Mouse (Mus musculus) cerebellum, postnatal 4 days (tissue): ENCODE measurements around the gene Tns1.
"Not testable (repeated sequence)": the region's sequence is repeated elsewhere in the genome, so short reads cannot be mapped to it uniquely, and the experiment has no call there.

Experiments used
- DNase-seq, 2 experiments: peaks; one replicate each; pipeline ENCODE4 v3.0.0; 2022; ENCODE audit warnings: low spot score in 2 of 2, mixed read lengths in 1 of 2

Gene Tns1

GRCm38 (mm10) chr1:74124021-74124981, at the start of gene Tns1:
Gene Tns1 (minus strand): TSS chr1:74124449.
- DNase-seq: no peak

GRCm38 (mm10) chr1:74172722-74173121, 48.5 kb upstream of the Tns1 start:
- no peak for DNase-seq

DNA sequence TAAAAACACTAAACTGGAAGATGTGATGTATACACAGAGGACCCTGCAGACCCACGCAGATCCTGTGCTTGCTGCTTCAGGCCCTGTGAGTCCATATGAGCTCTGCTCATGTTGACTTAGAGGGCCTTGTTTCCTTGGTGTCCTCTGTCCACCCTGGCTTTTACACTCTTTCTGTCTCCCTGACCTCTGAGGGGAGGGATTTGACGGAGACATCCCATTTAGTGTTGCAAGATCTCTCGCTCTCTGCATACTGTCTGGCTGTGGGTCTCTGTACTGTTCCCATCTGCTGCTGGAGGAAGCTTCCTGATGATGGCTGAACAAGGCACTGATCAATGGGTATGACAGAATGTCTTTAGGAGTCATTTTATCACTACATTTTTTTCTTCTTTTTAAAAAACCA, 45.5 kb upstream of the Tns1 start:
- DNase-seq: no peak

DNA sequence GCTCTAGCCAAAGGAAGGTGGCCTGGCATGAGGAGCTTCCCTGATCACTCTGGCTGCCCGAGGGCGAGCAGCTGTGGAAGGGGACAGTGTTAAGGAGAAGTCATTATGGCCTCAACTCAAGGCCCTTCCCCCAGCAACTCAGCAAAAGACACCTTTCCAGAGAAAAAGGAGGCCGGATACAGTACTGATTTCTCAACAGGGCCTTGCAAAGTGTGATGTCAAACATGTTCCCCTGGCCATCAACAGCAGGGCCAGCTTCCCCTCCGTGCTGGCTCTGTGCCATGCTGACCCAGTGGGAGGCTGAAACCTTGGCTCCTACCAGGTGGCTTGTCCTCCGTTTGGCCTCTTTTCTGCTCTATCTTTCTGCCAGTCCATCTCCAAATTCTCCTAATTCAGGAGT, 42.9 kb upstream of the Tns1 start:
- DNase-seq: no peak

DNA sequence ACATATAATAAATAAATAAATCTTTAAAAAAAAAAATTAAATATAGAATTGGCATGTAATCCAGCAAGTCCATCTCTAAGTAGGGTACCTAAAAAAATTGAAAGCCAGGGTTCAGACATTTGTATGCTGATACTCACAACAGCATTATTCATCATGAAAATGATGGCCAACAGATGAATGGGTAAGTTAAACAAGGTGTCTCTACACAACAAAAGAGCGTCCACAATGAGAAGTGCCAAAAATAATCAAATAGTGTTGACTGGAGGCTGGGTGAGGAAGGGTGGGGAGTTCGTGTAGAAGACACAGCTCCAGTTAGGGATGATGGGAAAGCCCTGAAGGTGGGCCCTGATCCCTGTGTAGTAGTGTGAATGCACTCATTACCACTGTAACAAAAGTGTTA, 35.8 kb upstream of the Tns1 start:
- DNase-seq: no peak

DNA sequence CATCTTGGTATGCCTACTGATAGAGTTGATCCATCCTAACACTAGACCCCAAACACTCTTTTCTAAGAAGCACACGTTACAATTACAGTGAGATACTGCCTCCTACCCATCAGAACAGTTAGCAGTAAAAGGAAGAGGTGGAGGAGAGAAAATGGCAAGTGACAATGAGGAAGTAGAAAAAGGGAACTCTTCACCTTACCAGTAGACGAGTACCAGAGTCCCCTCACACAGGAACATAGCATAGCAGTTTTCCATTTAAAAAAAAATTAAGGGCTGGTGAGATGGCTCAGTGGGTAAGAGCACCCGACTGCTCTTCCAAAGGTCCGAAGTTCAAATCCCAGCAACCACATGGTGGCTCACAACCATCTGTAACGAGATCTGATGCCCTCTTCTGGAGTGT, 35.4 kb upstream of the Tns1 start:
- DNase-seq: not testable (repeated sequence)

DNA sequence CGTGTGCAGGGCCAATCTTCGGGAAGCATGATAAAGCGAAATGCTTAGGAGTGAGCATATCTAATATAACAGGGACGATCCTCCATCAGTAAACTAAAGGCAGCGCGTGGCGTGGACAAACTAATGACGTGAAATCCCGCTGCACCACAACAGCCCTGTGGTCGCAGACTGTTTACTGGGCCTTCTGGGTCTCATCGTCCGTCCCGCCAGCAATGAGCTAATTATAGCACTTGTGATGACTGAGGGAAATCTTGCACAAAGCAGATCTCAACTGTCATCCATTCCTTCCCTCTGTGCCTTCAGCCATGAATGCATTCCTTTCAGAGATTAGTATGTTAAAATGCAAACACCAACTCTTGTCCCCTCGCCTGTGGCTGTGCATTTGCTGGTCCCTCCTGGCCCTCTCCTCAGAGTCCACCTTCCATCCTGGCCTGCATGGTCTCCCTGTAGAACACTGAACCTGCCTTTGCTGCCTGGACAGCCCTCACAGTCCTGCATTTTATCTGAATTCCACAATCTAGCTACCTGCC, 32.2 kb upstream of the Tns1 start:
- no peak for DNase-seq

GRCm38 (mm10) chr1:74155435-74156012, 31.3 kb upstream of the Tns1 start:
- no peak for DNase-seq

DNA sequence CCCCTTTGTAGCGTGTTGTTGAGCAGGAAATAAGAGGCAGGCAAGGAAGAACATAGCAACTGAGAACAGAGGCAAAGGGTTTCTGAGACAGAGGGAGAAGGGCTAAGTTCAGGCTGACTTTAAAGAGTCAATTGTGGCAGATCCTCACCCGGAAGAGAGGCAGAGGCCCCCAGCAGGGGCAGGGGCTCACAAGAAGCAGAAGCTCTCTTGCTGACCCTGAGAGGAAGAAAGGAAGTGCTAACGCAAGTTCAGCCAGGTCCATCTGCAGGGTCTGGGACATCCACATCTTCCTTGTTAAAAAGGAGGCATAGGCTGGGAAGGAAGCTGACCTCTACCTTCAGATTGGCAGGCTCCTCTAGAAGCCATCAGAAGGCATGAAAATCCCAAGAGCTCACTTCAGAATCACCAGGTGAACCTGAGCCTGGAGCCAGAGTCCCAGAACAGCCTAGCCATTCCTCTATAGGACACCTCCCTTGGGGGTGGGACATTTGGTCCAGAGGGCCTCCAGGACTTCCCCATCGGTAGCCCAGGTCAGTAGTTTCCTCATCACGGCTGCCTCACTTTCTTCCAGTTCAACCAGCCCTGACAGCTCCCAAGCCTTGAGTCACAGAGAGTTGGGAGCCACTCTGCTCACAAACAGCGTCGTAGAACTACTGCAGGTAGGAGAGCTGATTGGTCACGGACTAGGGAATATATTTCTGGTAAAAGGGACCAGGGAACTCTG, 29.4 kb upstream of the Tns1 start, which contains the start of gene Cxcr2:
TSS of gene Cxcr2 (plus strand) at position 529 of the 724 bp plus-strand sequence.
- DNase-seq: no peak

DNA sequence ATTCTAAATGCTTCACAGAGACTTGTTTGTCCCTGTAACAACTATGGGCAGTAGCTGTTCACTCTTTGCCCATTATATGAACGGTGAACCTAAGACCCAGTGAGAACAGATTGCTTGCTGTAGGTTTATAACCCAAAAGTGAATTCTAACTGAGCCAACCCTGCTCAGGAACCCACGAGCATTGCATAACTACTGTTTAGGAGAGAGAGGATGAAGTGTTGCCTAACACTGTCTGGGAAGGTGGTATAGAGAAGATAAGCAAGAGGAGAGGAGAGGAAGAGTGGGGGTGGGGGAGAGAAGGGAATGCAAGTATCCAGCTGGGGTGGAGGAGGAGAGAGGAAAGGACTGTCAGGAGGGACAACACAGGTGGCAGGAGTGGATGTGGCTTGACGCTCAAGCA, 26.8 kb upstream of the Tns1 start:
- DNase-seq: no peak

GRCm38 (mm10) chr1:74150101-74150500, 25.9 kb upstream of the Tns1 start:
- no peak for DNase-seq

DNA sequence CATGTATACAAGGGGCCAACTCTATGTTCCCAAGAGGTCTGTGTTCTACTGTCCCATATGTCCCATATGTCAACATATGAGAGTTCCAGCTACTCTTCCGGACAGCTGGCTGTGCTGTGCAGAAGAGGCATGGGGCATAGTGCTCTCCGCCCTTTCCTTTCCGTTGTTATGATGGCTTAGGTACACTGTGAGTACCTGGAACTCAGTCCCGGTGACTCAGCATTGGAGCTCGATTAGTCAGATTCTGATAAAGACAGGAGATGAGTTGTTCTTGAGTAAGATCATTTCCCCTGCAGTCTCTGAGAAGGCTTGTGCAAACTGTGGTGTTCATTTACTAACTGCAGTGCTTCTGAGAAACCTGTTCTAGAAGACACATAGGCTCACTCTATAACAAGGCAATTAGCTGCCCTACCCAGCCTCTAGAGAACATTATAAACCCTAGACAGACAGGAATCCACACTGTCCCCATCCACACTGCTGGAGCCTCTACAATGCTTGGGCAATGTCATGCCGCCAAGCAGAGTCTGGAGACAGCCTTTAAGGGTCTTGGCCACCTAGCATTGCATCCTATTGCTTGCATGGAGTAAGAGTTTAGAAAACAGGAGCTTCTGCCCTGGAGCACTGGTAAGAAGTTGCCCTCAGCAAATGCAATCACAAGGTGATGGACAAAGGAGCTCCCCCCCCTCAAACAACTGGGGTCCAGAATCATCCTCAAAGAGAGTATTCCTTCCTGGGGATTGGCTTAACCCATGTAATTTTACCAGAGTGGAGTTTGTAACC, 25.0 kb upstream of the Tns1 start:
- DNase-seq: no peak

- DNase-seq: no peak
Measured at GRCm38 (mm10) chr1:74141781-74142180, 17.5 kb upstream of the Tns1 start.

DNA sequence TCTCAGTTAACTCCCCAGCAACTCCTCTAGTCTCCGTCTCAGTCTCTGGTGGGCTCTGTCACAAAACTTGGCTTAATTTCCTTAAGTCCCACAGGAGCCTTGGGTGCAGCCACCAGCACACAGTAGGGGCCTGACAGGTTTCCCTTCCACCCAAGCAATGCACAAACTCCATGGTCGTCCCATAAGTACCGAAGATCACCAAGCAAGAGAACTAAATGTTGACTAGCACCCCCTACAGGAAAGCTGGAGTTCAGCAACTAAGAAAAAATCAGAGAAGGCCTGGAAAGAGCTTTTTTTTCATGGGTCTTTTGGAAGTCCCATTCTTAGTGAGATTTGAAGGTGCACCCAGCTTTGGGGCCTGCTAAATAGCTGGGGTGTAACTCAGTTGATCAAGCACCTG, 15.2 kb upstream of the Tns1 start:
- DNase-seq: no peak

DNA sequence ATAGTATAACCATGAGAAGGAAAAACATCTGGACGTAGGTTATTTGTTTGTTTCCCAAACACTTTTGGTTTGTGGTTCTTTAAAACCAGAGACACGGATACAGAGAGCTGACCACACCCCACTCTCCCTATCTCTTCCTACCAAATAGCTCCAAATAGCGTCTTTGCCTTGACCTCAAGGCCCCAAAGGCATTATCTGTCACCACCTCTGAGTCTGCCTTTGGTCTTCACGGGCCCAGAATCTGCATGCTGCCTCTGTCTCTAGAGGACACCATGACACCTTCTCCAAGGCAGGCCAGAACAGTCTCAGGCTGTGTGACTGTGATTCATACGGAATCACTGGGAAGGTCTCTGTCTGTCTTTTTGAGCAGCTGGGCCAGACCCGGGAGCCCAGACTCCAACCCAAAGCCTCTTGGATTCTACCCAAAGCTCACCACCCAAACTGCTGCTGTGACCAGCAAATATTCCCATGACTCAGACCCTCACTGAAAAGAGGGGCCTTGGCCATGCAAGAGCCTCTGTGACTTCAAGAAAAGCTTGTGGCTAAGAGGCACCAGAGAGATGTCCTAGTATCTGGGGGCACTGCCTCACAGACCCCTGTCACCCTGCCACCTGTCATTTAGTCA, 11.2 kb upstream of the Tns1 start:
- DNase-seq: no peak

GRCm38 (mm10) chr1:74133954-74134353, 9.7 kb upstream of the Tns1 start:
- DNase-seq: no peak

GRCm38 (mm10) chr1:74132011-74132410, 7.8 kb upstream of the Tns1 start:
- DNase-seq: no peak

DNA sequence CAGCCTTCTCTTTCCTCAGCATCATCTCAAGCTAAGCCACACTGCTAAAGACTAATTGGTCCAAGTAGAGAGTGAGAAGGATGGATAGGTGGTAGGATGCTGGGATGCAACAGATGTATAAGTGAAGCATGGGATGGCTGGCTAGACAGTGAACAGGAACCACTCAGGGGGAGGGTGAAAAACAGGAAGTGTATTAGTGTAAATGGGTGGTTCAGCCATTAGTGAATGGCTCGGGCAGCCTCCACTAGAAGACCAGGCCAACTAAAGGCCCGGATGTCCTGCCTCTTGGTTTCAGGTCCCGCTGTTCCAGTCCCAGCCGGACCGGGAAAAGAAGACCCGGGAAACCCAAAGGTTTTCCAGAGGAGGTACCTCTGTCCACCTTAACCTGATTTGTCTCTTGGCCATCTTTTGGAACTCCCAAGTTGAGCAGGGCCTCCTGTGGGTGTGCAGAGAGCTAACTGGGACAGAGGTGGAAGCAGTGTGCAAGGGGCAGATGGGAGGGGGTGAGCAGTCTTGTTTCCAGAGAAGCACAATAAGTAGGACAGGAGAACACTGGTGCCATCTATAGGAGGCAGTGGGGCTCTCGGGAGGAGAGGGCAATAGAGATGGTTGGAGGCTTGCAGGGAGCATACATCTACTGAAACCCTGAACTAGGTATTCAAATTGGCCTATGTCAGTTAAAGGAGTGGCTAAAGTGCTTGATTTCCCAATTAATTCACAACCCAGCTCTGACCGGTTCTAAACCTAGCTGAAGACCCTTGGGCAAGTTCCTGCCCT, 6.8 kb upstream of the Tns1 start:
- no peak for DNase-seq

- peak; percentile 33 to 76 for DNase-seq
Measured at GRCm38 (mm10) chr1:74124991-74125552, 823 bp upstream of the Tns1 start, which contains the start of gene Rufy4. Gene Rufy4 (plus strand): TSS chr1:74125541.

GRCm38 (mm10) chr1:74123215-74123614, 1.0 kb downstream of the Tns1 start:
- DNase-seq: no peak
